Mouse (Mus musculus) heart, embryonic 15.5 days (tissue): ENCODE measurements around the gene Rsph6a. TPM values are rescaled to one million over a fixed set of nuclear protein-coding genes. Genes with fewer than 3 reads are reported as not detected.
A peak's percentile ranks its signal among the peaks of the same experiment; 100 is the strongest.

Source experiments
- ATAC-seq: fragments of 200-750 bp; cut with Nextera tagmentation; replicated peaks from 2 replicates; pipeline ENCODE4 v1.8.0; 2017; ENCODE audit warnings: low read depth, moderate TSS enrichment; ENCODE audit not compliant: insufficient number of reproducible peaks, insufficient read depth, low FRiP score
- H3K27ac ChIP-seq: fragments of 300-500 bp; sonication (generic); 2 replicates; pipeline ENCODE4 v1.5.1; 2015; ENCODE audit warnings: mild to moderate bottlenecking, inconsistent platforms
- H3K27me3 ChIP-seq: fragments of 300-500 bp; sonication (generic); 2 replicates; pipeline ENCODE4 v1.6.1; 2015; ENCODE audit warnings: inconsistent platforms
- H3K36me3 ChIP-seq: fragments of 300-500 bp; sonication (generic); 2 replicates; pipeline ENCODE4 v1.6.1; 2015; ENCODE audit warnings: mild to moderate bottlenecking, inconsistent platforms
- H3K4me1 ChIP-seq: fragments of 300-500 bp; sonication (generic); replicated peaks from 2 replicates; pipeline ENCODE4 v1.6.1; 2015; ENCODE audit warnings: inconsistent platforms
- H3K4me2 ChIP-seq: fragments of 300-500 bp; sonication (generic); 2 replicates; pipeline ENCODE4 v1.6.1; 2015; ENCODE audit warnings: inconsistent platforms, mild to moderate bottlenecking, moderate library complexity
- H3K4me3 ChIP-seq: fragments of 300-500 bp; sonication (generic); 2 replicates; pipeline ENCODE4 v1.5.1; 2015; ENCODE audit warnings: mild to moderate bottlenecking, inconsistent platforms
- H3K9ac ChIP-seq: fragments of 300-500 bp; sonication (generic); 2 replicates; pipeline ENCODE4 v1.6.1; 2015; ENCODE audit warnings: mild to moderate bottlenecking, inconsistent platforms
- H3K9me3 ChIP-seq: fragments of 300-500 bp; sonication (generic); replicated peaks from 2 replicates; pipeline ENCODE4 v1.6.1; 2016; ENCODE audit warnings: inconsistent platforms
- WGBS: fragments of 180-500 bp; shearing (Covaris S2); methylation state at CpG from one replicate; pipeline ENCODE4 v1.1.7; 2015; ENCODE audit warnings: mixed read lengths; 5-methylcytosine and 5-hydroxymethylcytosine counted together
- polyA plus RNA-seq: library from polyadenylated mRNA; unstranded; fragments of >200 nt; fragmentation: Nextera tagmentation; extraction: Ambion mirVana; gene quantifications from 2 replicates; pipeline ENCODE4 v1.2.1, GENCODE M21; 2015

Gene Rsph6a
- polyA plus RNA-seq, 1 experiment from 2014 or later, result not detected

GRCm38 (mm10) chr7:19082171-19082570, 27.7 kb downstream of the Rsph6a start:
- Histone ChIP-seq H3K9me3 (no peaks in the 10 kb centered on the region), H3K4me2 (peak overlapping the region; percentile 63; the same call in 1 of the 2 replicates), H3K27ac (peak overlapping the region; percentile 86), H3K9ac (peak overlapping the region; percentile 47), H3K4me3 (no peak overlapping the region), H3K36me3 (peaks cover 36% of the 10 kb centered on the region), H3K27me3 (no peaks in the 10 kb centered on the region), H3K4me1 (peaks cover 83% of the 10 kb centered on the region)
- no peak for ATAC-seq
- WGBS, result 79% methylated on average over 4 of the region's 4 CpGs

DNA sequence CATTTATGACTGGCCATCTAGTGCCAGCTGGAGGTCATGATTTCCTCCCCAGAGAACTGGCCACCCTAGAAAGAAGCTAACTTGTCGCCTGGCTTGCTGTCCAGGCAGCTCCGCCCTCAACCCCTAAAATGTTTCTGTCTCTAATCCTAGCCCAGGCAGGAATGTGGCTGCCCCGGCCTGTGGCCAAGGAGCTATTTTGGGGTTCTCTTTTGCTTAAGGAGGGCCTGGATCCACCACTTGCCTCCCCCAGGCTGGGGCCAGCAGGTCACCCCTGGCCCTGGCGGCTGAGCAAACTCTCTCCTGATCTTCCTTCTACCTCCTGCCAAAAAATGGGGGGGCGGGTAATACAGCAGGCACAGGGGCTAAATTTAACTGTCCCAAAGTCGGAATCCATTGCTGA, 28.6 kb downstream of the Rsph6a start:
- H3K27ac ChIP-seq, result peak overlapping the region; percentile 86
- H3K36me3 ChIP-seq, result peaks cover 43% of the 10 kb centered on the region
- peaks cover 74% of the 10 kb centered on the region for H3K4me1 ChIP-seq
- no peaks in the 10 kb centered on the region for H3K9me3 ChIP-seq
- peak overlapping the region; percentile 46 for H3K4me3 ChIP-seq
- ATAC-seq, result peak; percentile 61
- H3K27me3 ChIP-seq, result no peaks in the 10 kb centered on the region
- H3K9ac ChIP-seq, result peak overlapping the region; percentile 47
- H3K4me2 ChIP-seq, result peak overlapping the region; percentile 63
- 24% methylated on average over 6 of the region's 6 CpGs for WGBS

- no peaks in the 10 kb centered on the region for H3K27me3 ChIP-seq
- peak within 1 kb of the TSS; percentile 86 for H3K27ac ChIP-seq
- no peaks in the 10 kb centered on the region for H3K9me3 ChIP-seq
- peak within 1 kb of the TSS; percentile 46 for H3K4me3 ChIP-seq
- peak; percentile 71 for ATAC-seq
- peaks cover 71% of the 10 kb centered on the region for H3K4me1 ChIP-seq
- peaks cover 43% of the 10 kb centered on the region for H3K36me3 ChIP-seq
- peak within 1 kb of the TSS; percentile 63 for H3K4me2 ChIP-seq
- 27% methylated on average over 10 of the region's 10 CpGs for WGBS
- peak within 1 kb of the TSS; percentile 47 for H3K9ac ChIP-seq
These were observed 29.2 kb downstream of the Rsph6a start, which contains the start of gene Dmpk for GRCm38 (mm10) chr7:19083701-19084100. Dmpk (plus strand) TSS chr7:19083849.

GRCm38 (mm10) chr7:19084277-19084771, 29.8 kb downstream of the Rsph6a start:
- WGBS, result 44% methylated on average over 6 of the region's 6 CpGs
- Histone ChIP-seq H3K9ac (peak overlapping the region; percentile 47), H3K27ac (peak overlapping the region; percentile 86), H3K27me3 (no peaks in the 10 kb centered on the region), H3K4me3 (peak overlapping the region; percentile 46), H3K4me2 (peak overlapping the region; percentile 63), H3K36me3 (peaks cover 43% of the 10 kb centered on the region), H3K4me1 (peaks cover 69% of the 10 kb centered on the region), H3K9me3 (no peaks in the 10 kb centered on the region)
- no peak; the same call in 1 of the 2 replicates for ATAC-seq

DNA sequence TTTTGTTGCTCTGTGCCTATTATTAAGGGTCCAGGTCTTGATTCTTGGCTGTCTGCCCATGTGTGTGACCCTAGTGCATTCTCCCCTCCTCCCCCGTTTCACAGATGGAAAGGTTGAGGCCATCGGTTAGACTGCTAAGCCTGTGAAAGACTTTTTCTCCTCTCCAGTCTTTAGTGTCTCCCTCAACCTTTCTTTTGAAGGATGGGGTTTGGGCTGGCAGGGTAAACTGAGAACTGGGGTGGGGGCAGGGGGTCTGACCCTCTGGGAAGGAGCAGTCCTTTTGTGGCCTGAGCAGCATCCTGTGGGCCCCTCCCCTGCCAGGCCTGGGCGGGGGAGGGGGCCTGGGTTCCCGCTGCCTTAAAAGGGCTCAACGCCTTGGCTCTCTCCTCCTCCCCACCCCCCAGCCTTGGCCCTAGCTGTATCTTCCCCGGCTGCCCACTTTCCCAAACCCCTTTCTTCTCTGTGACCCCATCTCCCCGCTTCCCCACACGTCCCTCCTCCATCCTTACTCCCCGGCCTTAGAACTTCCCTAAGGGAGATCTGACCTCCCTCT, 30.5 kb downstream of the Rsph6a start:
- H3K9ac ChIP-seq, result peak overlapping the region; percentile 12
- no peaks in the 10 kb centered on the region for H3K27me3 ChIP-seq
- 30% methylated on average over 9 of the region's 9 CpGs for WGBS
- no peak for ATAC-seq
- peak overlapping the region; percentile 86 for H3K27ac ChIP-seq
- peak overlapping the region; percentile 63 for H3K4me2 ChIP-seq
- peaks cover 69% of the 10 kb centered on the region for H3K4me1 ChIP-seq
- H3K9me3 ChIP-seq, result no peaks in the 10 kb centered on the region
- peaks cover 46% of the 10 kb centered on the region for H3K36me3 ChIP-seq
- peak overlapping the region; percentile 46 for H3K4me3 ChIP-seq

GRCm38 (mm10) chr7:19085495-19085894, 31.0 kb downstream of the Rsph6a start:
- no peak for ATAC-seq
- Histone ChIP-seq H3K4me3 (peak overlapping the region; percentile 46), H3K27me3 (0 out of 2 replicates have a peak, but pooled peaks cover under 1% of the 10 kb centered on the region), H3K9ac (peak overlapping the region; percentile 12), H3K36me3 (peaks cover 46% of the 10 kb centered on the region), H3K27ac (peak overlapping the region; percentile 86), H3K4me1 (peaks cover 69% of the 10 kb centered on the region), H3K4me2 (peak overlapping the region; percentile 63), H3K9me3 (no peaks in the 10 kb centered on the region)
- 6% methylated on average over 6 of the region's 6 CpGs for WGBS

DNA sequence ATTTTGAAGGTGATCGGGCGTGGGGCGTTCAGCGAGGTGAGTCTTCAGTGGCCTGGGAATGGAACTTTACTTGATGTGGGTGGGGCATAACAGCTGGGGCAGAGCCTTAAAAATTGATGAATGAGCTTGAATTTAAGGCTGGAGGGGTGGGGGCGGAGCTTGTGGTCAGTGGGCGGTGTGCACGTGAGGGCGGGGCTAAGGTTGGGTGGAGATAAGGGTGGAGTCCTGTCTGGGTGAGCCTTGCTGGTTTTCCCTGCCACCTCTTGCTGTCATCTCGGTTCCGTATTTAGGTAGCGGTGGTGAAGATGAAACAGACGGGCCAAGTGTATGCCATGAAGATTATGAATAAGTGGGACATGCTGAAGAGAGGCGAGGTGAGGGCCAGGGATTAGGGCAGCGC, 31.6 kb downstream of the Rsph6a start:
- H3K4me3 ChIP-seq, result peak overlapping the region; percentile 46; the same call in 1 of the 2 replicates
- peaks cover 68% of the 10 kb centered on the region for H3K4me1 ChIP-seq
- 12% methylated on average over 14 of the region's 14 CpGs for WGBS
- peak overlapping the region; percentile 63 for H3K4me2 ChIP-seq
- 0 out of 2 replicates have a peak, but pooled peaks cover 3% of the 10 kb centered on the region for H3K27me3 ChIP-seq
- H3K9ac ChIP-seq, result peak overlapping the region; percentile 12; the same call in 1 of the 2 replicates
- no peak for ATAC-seq
- H3K9me3 ChIP-seq, result no peaks in the 10 kb centered on the region
- H3K36me3 ChIP-seq, result peaks cover 45% of the 10 kb centered on the region
- peak overlapping the region; percentile 86 for H3K27ac ChIP-seq

GRCm38 (mm10) chr7:19086760-19087159, 32.3 kb downstream of the Rsph6a start:
- ATAC-seq, result no peak
- WGBS, result 68% methylated on average over 18 of the region's 18 CpGs
- H3K27ac ChIP-seq, result no peak overlapping the region
- peaks cover 37% of the 10 kb centered on the region for H3K36me3 ChIP-seq
- 0 out of 2 replicates have a peak, but pooled peaks cover 3% of the 10 kb centered on the region for H3K27me3 ChIP-seq
- H3K4me1 ChIP-seq, result peaks cover 64% of the 10 kb centered on the region
- H3K4me3 ChIP-seq, result no peak overlapping the region
- H3K9ac ChIP-seq, result no peak overlapping the region
- H3K9me3 ChIP-seq, result no peaks in the 10 kb centered on the region
- no peak overlapping the region for H3K4me2 ChIP-seq

DNA sequence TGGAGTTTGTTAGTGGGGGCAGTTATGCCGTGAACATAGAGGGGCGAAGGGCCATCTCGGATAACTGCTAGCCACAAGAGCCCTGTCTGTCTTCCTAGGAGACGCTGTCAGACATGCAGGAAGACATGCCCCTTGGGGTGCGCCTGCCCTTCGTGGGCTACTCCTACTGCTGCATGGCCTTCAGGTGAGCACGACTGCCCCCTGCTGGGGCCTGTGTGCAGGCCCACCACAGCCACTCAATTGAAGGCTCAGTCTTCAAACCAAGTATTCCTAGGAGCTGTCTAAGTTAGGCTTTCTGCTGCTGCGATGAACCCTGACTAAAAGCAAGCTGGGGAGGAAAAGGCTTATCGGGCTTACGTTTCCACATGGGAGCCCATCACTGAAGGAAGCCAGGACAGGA, 34.3 kb downstream of the Rsph6a start:
- Histone ChIP-seq H3K9ac (no peak overlapping the region), H3K4me2 (no peak overlapping the region), H3K36me3 (peaks cover 35% of the 10 kb centered on the region), H3K27ac (no peak overlapping the region), H3K4me1 (peaks cover 62% of the 10 kb centered on the region), H3K9me3 (no peaks in the 10 kb centered on the region), H3K4me3 (no peak overlapping the region), H3K27me3 (0 out of 2 replicates have a peak, but pooled peaks cover 3% of the 10 kb centered on the region)
- no peak for ATAC-seq
- WGBS, result 46% methylated on average over 10 of the region's 10 CpGs

- Histone ChIP-seq H3K4me1 (peaks cover 43% of the 10 kb centered on the region), H3K36me3 (peaks cover 35% of the 10 kb centered on the region), H3K27ac (peak overlapping the region; percentile 97), H3K4me3 (no peak overlapping the region), H3K9ac (peak overlapping the region; percentile 48; the same call in 1 of the 2 replicates), H3K4me2 (peak overlapping the region; percentile 96), H3K27me3 (0 out of 2 replicates have a peak, but pooled peaks cover 3% of the 10 kb centered on the region), H3K9me3 (no peaks in the 10 kb centered on the region)
- 54% methylated on average over 17 of the region's 17 CpGs for WGBS
- ATAC-seq, result no peak
These were observed 37.4 kb downstream of the Rsph6a start for GRCm38 (mm10) chr7:19091913-19092312.

- Histone ChIP-seq H3K36me3 (peaks cover 35% of the 10 kb centered on the region), H3K4me3 (peak overlapping the region; percentile 85), H3K4me1 (peaks cover 47% of the 10 kb centered on the region), H3K9me3 (no peaks in the 10 kb centered on the region), H3K27me3 (0 out of 2 replicates have a peak, but pooled peaks cover 3% of the 10 kb centered on the region), H3K9ac (peak overlapping the region; percentile 48), H3K27ac (peak overlapping the region; percentile 97), H3K4me2 (peak overlapping the region; percentile 96)
- WGBS, result 8% methylated on average over 38 of the region's 38 CpGs
- peak; percentile 47 for ATAC-seq
These were observed 38.1 kb downstream of the Rsph6a start for GRCm38 (mm10) chr7:19092381-19093173.
